Mouse (Mus musculus) kidney, postnatal 0 days (tissue): ENCODE data around the gene Lsm7. TPM values are rescaled to one million over a fixed set of nuclear protein-coding genes. Genes with fewer than 3 reads are reported as not detected.

Experiments used
- ATAC-seq: fragments of 200-750 bp; cut with Nextera tagmentation; replicated peaks from 2 replicates; pipeline ENCODE4 v1.8.0; 2017; ENCODE audit warnings: low read depth, moderate number of reproducible peaks, moderate TSS enrichment, moderate library complexity; ENCODE audit not compliant: low FRiP score
- DNase-seq: peaks from one replicate; pipeline ENCODE4 v3.0.0-alpha.2; 2016; ENCODE audit warnings: low spot score
- H3K27ac ChIP-seq: fragments of 300-500 bp; sonication (generic); 2 replicates; pipeline ENCODE4 v1.5.1; 2014; ENCODE audit warnings: mild to moderate bottlenecking
- H3K27me3 ChIP-seq: fragments of 300-500 bp; sonication (generic); 2 replicates; pipeline ENCODE4 v1.6.1; 2014; ENCODE audit warnings: low read length, mixed read lengths; ENCODE audit not compliant: insufficient read depth
- H3K36me3 ChIP-seq: fragments of 300-500 bp; sonication (generic); 2 replicates; pipeline ENCODE4 v1.6.1; 2014; ENCODE audit warnings: low read length, mixed read lengths; ENCODE audit not compliant: insufficient read depth
- H3K4me1 ChIP-seq: fragments of 300-500 bp; sonication (generic); replicated peaks from 2 replicates; pipeline ENCODE4 v1.6.1; 2014; ENCODE audit warnings: antibody characterized with exemption, low read length, mixed read lengths; ENCODE audit not compliant: insufficient read depth
- H3K4me2 ChIP-seq: fragments of 300-500 bp; sonication (generic); 2 replicates; pipeline ENCODE4 v1.6.1; 2014; ENCODE audit warnings: mild to moderate bottlenecking, low read length, moderate library complexity, mixed read lengths
- H3K4me3 ChIP-seq: fragments of 300-500 bp; sonication (generic); replicated peaks from 2 replicates; pipeline ENCODE4 v1.5.1; 2014; ENCODE audit warnings: low read depth, low read length
- H3K9ac ChIP-seq: fragments of 300-500 bp; sonication (generic); 2 replicates; pipeline ENCODE4 v1.6.1; 2014; ENCODE audit warnings: low read depth, low read length
- H3K9me3 ChIP-seq: fragments of 300-500 bp; sonication (generic); replicated peaks from 2 replicates; pipeline ENCODE4 v1.6.1; 2016; ENCODE audit warnings: low read length, inconsistent platforms, mixed read lengths
- CTCF ChIP-seq: IDR thresholded peaks from 2 replicates; pipeline ENCODE4 v1.5.1; 2016; ENCODE audit warnings: antibody characterized with exemption, low read depth, mild to moderate bottlenecking, moderate library complexity
- WGBS: fragments of 180-500 bp; shearing (Covaris S2); extraction: QIAGEN DNeasy Blood & Tissue Kit; methylation state at CpG from one replicate; pipeline ENCODE4 v1.1.7; 2014; 5-methylcytosine and 5-hydroxymethylcytosine counted together
- microRNA counts: library from miRNA; unstranded; fragments of <30 nt; microRNA quantifications from one replicate; lab custom pipeline; 2015
- microRNA-seq: library from miRNA; unstranded; fragments of <30 nt; microRNA quantifications from one replicate; pipeline ENCODE4, GENCODE M21; 2016
- polyA plus RNA-seq: library from polyadenylated mRNA; unstranded; fragments of >200 nt; fragmentation: Nextera tagmentation; extraction: Ambion mirVana; gene quantifications from 2 replicates; pipeline ENCODE4 v1.2.1, GENCODE M21; 2015

The Lsm7 gene
- polyA plus RNA-seq, 1 experiment from 2014 or later, result 270 TPM

GRCm38 (mm10) chr10:80802996-80803395 lies 52.0 kb downstream of the Lsm7 start:
- 78% methylated on average over 3 of the region's 3 CpGs for WGBS
- Histone ChIP-seq H3K36me3 (peaks cover 33% of the 10 kb centered on the region), H3K9me3 (no peaks in the 10 kb centered on the region), H3K9ac (no peak overlapping the region), H3K27me3 (no peaks in the 10 kb centered on the region), H3K4me2 (no peak overlapping the region), H3K27ac (no peak overlapping the region), H3K4me1 (peaks cover 18% of the 10 kb centered on the region; the same call in 1 of the 2 replicates), H3K4me3 (no peak overlapping the region)
- no peak for TF ChIP-seq CTCF
- DNase-seq, result no peak
- ATAC-seq, result no peak

MicroRNA genes within 50 kb of the gene (microRNA counts, 519-probe panel; counts per million panel counts)
- microRNA mmu-miR-1982 (lab: Ali Mortazavi, UCI), result 330 counts per million, percentile 68 among the panel's probes with 10 or more counts

Small RNA genes lying within 50 kb of the gene (microRNA-seq; reads per million reads assigned to microRNA genes)
- gene Mir1982, result 2.6 reads per million, percentile 5 among the genes with 10 or more reads in this experiment

Other genes starting within 250 kb of the Lsm7 start
- gene Gm49322, start 249.2 kb downstream of the Lsm7 start, polyA plus RNA-seq, result 1.4 TPM in 2 replicates
- 137 and 139 TPM in 2 replicates for gene Csnk1g2, start 232.4 kb downstream of the Lsm7 start, polyA plus RNA-seq
- 62.7 and 64.5 TPM in 2 replicates for gene Btbd2, start 198.1 kb downstream of the Lsm7 start, polyA plus RNA-seq
- 75.8 and 85.5 TPM in 2 replicates for gene Mknk2, start 177.1 kb downstream of the Lsm7 start, polyA plus RNA-seq
- gene Mob3a, start 153.2 kb downstream of the Lsm7 start, polyA plus RNA-seq, result 22.3 and 26.7 TPM in 2 replicates
- gene Izumo4, start 153.0 kb downstream of the Lsm7 start, polyA plus RNA-seq, result 22.4 and 24.5 TPM in 2 replicates
- gene Ap3d1, start 112.9 kb downstream of the Lsm7 start, polyA plus RNA-seq, result 54.2 and 58.3 TPM in 2 replicates
- gene Dot1l, start 100.0 kb downstream of the Lsm7 start, polyA plus RNA-seq, result 9.7 and 9.9 TPM in 2 replicates
- 57.1 and 61.9 TPM in 2 replicates for gene Sf3a2, start 57.0 kb downstream of the Lsm7 start, polyA plus RNA-seq
- 83.7 and 86.6 TPM in 2 replicates for gene Plekhj1, start 56.6 kb downstream of the Lsm7 start, polyA plus RNA-seq
- 0.09 TPM in 1 of 2 replicates, not detected in the other for gene Amh, start 50.0 kb downstream of the Lsm7 start, polyA plus RNA-seq
- gene Jsrp1, start 41.7 kb downstream of the Lsm7 start, polyA plus RNA-seq, result 4.0 and 4.6 TPM in 2 replicates
- 1,422 and 1,480 TPM in 2 replicates for gene Oaz1, start 28.6 kb downstream of the Lsm7 start, polyA plus RNA-seq
- 0.61 and 0.89 TPM in 2 replicates for gene Lingo3, start 11.2 kb downstream of the Lsm7 start, polyA plus RNA-seq
- gene Sppl2b, start 66 bp upstream of the Lsm7 start, polyA plus RNA-seq, result 34.3 and 36.1 TPM in 2 replicates
- gene Tmprss9, start 16.6 kb upstream of the Lsm7 start, polyA plus RNA-seq, result 0.04 TPM in 1 of 2 replicates, not detected in the other
- 434 and 437 TPM in 2 replicates for gene Timm13, start 45.8 kb upstream of the Lsm7 start, polyA plus RNA-seq
- 21.9 and 26.0 TPM in 2 replicates for gene Lmnb2, start 63.0 kb upstream of the Lsm7 start, polyA plus RNA-seq
- 17.4 and 20.8 TPM in 2 replicates for gene Gadd45b, start 74.9 kb upstream of the Lsm7 start, polyA plus RNA-seq
- gene Gng7, start 159.7 kb upstream of the Lsm7 start, polyA plus RNA-seq, result 3.4 TPM in 2 replicates
- gene Diras1, start 170.5 kb upstream of the Lsm7 start, polyA plus RNA-seq, result 0.11 TPM in 1 of 2 replicates, not detected in the other
- gene Slc39a3, start 182.2 kb upstream of the Lsm7 start, polyA plus RNA-seq, result 13.4 and 13.9 TPM in 2 replicates
- gene Sgta, start 205.0 kb upstream of the Lsm7 start, polyA plus RNA-seq, result 161 and 168 TPM in 2 replicates
- 30.6 and 34.2 TPM in 2 replicates for gene Thop1, start 214.8 kb upstream of the Lsm7 start, polyA plus RNA-seq
- 0.29 and 0.36 TPM in 2 replicates for gene Creb3l3, start 243.7 kb upstream of the Lsm7 start, polyA plus RNA-seq